Mouse (Mus musculus) embryo, embryonic 11.5 days (tissue): ENCODE results near the gene Zdhhc3.

Experiments used
- DNase-seq: peaks from one replicate; pipeline ENCODE4 v3.0.0-alpha.2; 2012; ENCODE audit warnings: low read depth, low spot score

Zdhhc3 gene

DNA sequence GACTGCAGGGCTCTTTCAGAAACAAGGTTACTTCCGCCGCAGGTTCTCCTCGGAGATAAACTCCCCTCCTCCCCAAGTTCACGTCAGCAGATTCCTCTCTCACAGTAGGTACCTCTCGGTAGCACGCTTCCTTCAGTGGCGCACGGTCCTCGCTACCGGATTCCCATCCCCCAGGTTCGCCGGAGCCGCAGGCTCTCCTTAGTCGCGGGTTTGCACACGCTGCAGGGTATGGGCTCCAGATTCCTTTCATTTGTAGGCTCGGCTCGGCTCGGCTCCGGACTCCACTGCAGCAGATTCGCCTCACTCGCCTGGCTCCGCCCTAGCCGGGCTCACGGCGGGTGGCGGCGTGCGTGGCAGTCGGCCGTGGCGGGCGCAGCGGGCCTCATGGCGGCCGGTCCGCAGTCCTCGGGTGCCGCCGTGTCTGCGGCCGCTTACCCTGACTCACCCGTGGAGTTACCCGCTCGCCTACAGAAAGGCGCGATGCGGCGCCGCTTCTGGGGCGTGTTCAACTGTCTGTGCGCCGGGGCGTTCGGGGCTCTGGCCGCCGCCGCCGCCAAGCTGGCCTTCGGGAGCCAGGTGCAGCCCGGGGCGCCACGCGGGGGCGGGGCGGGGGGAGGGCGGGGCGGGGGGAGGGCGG lies 91.9 kb downstream of the Zdhhc3 start, which contains the start of gene Tmem42:
Gene Tmem42 (plus strand): TSS at position 332 of the 637 bp plus-strand sequence.
- peak; percentile 70 for DNase-seq
